Mouse (Mus musculus) T-helper 2 cell (primary cell): ENCODE data around the gene Slc43a3.

Experiments
- in situ Hi-C: fragments of 300-600 bp; cut with MboI, MseI; formaldehyde crosslinking; loops from one replicate; pipeline ENCODE4 v1.15.1; 2025; ENCODE audit warnings: high pct_unique_total_duplicates

Slc43a3 gene

DNA sequence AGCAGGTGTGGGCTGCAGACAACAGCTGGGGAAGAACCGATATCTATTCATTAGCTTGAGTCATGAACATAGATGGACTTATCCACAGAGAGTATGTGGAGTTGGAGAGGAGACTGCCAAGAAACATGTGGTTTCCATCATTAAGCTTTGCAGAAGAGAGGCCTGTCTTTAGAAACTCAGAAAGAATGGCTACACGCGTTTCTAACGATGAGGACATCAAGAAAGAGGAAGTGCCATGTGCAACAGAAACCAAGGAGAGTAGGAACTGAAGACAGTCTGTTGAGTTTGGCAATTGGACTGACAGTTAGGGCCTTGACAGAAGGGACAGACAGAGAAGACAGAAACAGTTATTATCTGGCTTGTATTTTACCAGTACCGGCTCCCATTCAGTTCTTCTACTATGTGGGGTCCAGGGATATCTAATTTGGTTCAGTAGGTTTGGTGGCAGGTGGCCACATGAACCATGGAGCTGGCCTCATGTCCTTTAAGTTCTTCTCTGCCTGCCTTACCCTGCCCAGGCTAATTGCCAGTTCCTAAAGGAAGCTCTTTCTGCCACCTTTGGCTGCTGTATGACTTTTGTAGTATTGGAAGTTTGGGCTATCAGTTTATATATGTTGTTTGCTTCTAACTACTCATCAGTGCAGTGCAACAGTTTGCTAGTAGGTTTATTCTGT lies 31.1 kb downstream of the Slc43a3 start:
- in situ Hi-C loops = no loop called here

- in situ Hi-C loops = no loop called here
These were observed 39.2 kb downstream of the Slc43a3 start for GRCm38 (mm10) chr2:84975580-84975979.

- in situ Hi-C loops = no loop called here
These were observed 43.8 kb downstream of the Slc43a3 start, which contains the start of gene Prg2 for GRCm38 (mm10) chr2:84980188-84980587. Gene Prg2, plus strand, starts transcription at chr2:84980461.

GRCm38 (mm10) chr2:84987930-84988329 lies 51.6 kb downstream of the Slc43a3 start, which contains the start of gene Prg3:
Gene Prg3, plus strand, starts transcription at chr2:84988215.
- in situ Hi-C loops = no loop called here

DNA sequence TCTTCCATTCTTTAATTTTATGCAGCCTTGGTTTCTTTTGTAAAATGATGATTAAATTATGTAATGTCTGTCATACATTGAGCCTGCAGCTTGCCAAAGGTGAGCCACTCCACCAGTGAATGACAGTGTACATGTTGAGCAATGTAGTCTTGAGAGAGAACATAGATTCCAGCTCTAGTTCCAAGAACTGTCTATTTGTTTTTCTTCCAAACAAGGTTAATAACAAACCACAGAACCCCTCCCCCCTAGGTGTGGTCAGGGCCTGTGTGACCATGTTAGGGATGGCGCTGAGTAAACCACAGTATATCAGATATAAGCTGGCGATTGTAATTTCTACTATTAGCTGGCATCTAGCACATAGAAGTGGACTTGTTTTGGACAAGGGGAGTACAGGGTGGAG lies 60.0 kb downstream of the Slc43a3 start:
- in situ Hi-C loops = no loop called here

DNA sequence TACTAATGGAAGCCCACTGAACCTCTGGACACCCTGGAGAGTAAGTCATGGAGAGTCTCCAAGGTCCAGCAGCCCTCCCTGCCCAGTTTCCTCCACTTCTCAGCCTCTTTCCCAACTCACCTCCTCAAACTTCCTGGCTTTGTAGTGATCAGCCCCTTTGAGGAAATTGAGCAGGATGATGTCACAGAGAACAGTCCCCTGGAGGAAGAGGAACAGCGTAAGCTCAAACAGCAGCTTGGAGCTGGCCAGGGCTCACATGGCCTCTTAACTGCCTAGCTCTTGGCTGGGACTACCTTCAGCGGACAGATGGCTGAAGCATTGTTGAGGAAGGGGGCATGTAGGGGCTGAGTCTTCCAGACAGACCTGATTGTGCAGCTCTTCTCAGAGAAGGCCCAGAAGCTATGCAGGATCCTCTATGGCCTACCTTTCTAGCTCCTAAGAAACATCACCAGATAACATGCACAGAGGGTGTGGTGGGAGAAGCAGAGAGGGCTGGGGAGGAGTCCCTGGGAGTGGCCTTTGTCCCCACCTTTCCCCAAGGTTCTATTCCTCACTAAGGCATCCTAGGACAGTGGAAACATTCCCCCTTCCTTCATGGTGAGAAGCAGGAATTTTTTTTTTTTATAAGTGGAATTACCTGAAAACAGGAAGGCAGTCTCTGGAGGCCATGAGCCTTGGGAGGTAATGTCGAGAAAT lies 63.3 kb downstream of the Slc43a3 start:
- in situ Hi-C loops = no loop called here

- in situ Hi-C loops = no loop called here
These were observed 65.1 kb downstream of the Slc43a3 start for GRCm38 (mm10) chr2:85001497-85001896.

GRCm38 (mm10) chr2:85002575-85002974 lies 66.2 kb downstream of the Slc43a3 start:
- in situ Hi-C loops = no loop called here

DNA sequence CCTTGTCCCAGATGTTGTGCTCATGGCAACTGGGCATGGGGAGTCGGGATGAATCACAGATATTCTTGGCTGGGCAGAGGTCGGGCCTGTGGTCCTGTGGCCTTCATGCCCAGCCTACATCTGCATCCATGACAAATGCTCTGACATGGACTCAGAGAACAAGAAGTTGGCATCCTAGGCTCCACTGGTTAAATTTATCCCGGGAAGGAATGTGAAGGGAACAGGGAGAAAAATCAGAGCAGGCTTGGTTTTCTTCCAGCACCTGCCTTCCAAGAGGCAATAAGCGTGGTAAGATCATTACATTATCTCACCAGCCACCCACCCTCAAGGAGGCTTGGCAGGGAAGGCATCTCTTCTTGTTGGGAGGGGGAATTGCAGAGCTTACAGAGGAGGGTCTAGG lies 68.0 kb downstream of the Slc43a3 start:
- in situ Hi-C loops = no loop called here

DNA sequence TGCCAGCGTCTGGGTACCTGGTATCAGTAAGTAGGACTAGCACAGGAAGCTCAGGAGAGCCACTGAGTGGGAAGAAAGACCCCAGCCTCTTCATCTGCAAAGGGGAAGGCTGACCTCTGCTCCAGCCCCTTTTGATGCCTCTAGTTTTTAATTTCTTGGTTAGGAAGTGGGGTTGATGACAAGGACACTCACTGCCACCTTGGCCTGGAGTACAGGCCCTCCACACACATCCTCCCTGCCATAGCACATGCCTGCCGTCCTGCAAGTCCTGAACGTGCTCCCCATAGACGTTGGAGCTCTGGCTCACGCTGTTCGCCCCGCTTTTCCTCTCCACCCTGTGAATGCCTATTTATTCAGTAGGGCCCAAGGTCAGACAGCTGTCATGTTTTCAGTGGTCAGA lies 70.2 kb downstream of the Slc43a3 start:
- in situ Hi-C loops = no loop called here

GRCm38 (mm10) chr2:85007729-85008128 lies 71.3 kb downstream of the Slc43a3 start:
- in situ Hi-C loops = no loop called here
